Mouse (Mus musculus): ENCODE results near the gene Fam107a.

Fam107a gene

GRCm38 (mm10) chr14:8255076-8255729 lies 62.6 kb downstream of the Fam107a start:
- peak; percentile 80 for DNase-seq

DNA sequence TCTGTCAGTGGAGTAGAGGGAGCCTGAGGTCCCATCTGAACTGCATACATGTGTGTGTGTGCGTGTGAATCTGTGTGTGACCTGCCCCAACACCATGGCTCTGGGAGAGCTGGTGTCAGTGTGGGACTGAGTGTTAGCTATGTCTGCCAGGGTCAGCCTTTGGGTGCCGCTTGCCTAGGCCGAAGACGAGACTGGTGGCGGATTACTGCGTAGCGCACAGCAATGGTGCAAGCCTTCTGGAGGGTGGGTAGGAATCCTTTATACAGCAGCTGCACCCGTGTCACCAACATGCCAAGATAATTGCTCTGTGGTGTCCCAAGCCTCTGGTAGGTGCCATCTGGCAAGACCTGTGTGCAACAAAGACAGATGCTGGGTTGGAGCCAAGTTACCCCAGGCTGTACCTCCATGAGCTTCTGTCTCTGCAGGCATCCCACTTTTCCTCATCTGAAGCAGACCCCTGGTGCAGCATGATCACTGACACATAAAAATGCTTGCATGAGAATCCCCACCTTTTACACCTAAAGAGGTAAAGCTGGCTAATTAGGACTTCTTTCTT lies 66.4 kb downstream of the Fam107a start:
- no peak for DNase-seq

GRCm38 (mm10) chr14:8250141-8250871 lies 67.5 kb downstream of the Fam107a start:
- no peak for DNase-seq

DNA sequence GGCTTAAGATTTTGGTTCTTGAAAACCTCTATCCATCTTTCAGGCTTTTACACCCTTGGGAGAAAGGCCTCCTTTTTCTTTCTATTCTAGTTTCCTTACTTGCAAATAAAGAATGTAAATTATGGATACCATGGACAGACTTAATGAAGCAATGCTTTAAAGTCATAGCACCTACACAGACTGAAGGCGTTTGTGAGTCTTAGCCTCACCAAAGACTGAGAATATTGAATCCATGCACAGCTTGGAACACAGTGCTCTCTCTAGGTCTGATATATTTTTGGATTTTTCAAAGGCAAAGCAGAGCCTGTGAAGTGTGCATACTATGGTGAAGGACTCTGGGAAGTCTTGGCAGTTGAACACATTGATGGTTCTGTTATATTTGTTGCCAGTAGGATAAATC lies 68.6 kb downstream of the Fam107a start:
- DNase-seq, result no peak

DNA sequence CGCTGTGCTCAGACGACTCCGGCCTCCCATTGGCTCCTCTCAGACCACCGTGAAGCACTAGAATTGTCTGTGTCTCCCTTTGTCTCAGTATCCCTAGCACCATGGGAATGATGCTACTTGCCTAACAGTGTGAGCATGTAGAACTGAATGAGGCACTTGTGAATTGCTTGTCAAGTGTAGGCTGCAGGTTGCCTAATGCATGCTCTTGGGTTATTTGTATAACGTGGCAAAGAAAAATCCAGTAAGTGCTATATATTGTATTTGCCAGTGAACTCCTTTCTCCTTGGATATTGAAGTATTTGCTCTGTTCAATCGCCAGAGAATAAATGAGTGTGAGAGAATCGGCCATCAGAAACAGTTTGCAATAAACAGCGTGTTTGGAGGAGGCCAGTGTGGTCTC lies 70.9 kb downstream of the Fam107a start:
- no peak for DNase-seq
